12 mouse cellular contexts compared by ENCODE assay signal in genomic region chr2:29030048-29030734, GRCm38 (mm10). TPM values are rescaled to one million over a fixed set of nuclear protein-coding genes. Genes with fewer than 3 reads are reported as not detected.
DNase-seq lines count a peak whose midpoint lies in the region; ATAC-seq and TF ChIP-seq lines count a peak whose summit lies in the region.
"Had no signal": no experiment of that assay in that cellular context is flagged by ENCODE, and none has a peak within 500 bp of the region (broad histone marks: within the 10 kb centered on the region; RNA-seq: fewer than 3 reads in every experiment).

No protein-coding gene starts in this region.

- 0 out of 2 replicates have a peak, but pooled peaks have one; percentile 38 for ATAC-seq in forebrain, embryonic 15.5 days (replicated peaks)
- no peak for ATAC-seq in lung, postnatal 0 days
- peak; percentile 43; the same call in 1 of the 2 replicates for ATAC-seq in embryonic facial prominence, embryonic 15.5 days (ENCODE audit: insufficient number of reproducible peaks, low FRiP score, low TSS enrichment, low read depth)
- peak; percentile 71 for ATAC-seq in midbrain, embryonic 13.5 days
- ATAC-seq: activated CD4-positive, CD25-positive, alpha-beta regulatory T cell, adult 4 months; intestine, embryonic 16.5 days had no signal

- no peaks in the 10 kb centered on the region for H3K36me3 ChIP-seq in forebrain, embryonic 15.5 days
- no peaks in the 10 kb centered on the region for H3K36me3 ChIP-seq in forebrain, embryonic 10.5 days (replicated peaks)
- no peaks in the 10 kb centered on the region for H3K36me3 ChIP-seq in lung, postnatal 0 days (ENCODE audit: insufficient read depth, low read length)
- H3K36me3 ChIP-seq in embryonic facial prominence, embryonic 15.5 days: no peaks in the 10 kb centered on the region
- no peaks in the 10 kb centered on the region for H3K36me3 ChIP-seq in midbrain, embryonic 13.5 days
- H3K36me3 ChIP-seq: limb, embryonic 10.5 days had no signal

- no peak for TF ChIP-seq CTCF in lung, postnatal 0 days (IDR thresholded peaks at IDR 0.05)

- TF ChIP-seq EP300 in lung, postnatal 0 days (IDR thresholded peaks at IDR 0.05): no peak

- no peak overlapping the region for H3K4me3 ChIP-seq in forebrain, embryonic 15.5 days
- no peak overlapping the region for H3K4me3 ChIP-seq in forebrain, embryonic 10.5 days
- H3K4me3 ChIP-seq in lung, postnatal 0 days (ENCODE audit: low read depth, low read length): no peak overlapping the region
- no peak overlapping the region for H3K4me3 ChIP-seq in embryonic facial prominence, embryonic 15.5 days (replicated peaks)
- H3K4me3 ChIP-seq in midbrain, embryonic 13.5 days (replicated peaks): no peak overlapping the region
- H3K4me3 ChIP-seq: limb, embryonic 10.5 days had no signal

- no peak overlapping the region for H3K9ac ChIP-seq in forebrain, embryonic 15.5 days (replicated peaks)
- H3K9ac ChIP-seq in lung, postnatal 0 days (replicated peaks; ENCODE audit: low read depth): no peak overlapping the region
- H3K9ac ChIP-seq in embryonic facial prominence, embryonic 15.5 days: no peak overlapping the region
- no peak overlapping the region; the same call in 1 of the 2 replicates for H3K9ac ChIP-seq in midbrain, embryonic 13.5 days (replicated peaks)

- no peaks in the 10 kb centered on the region for H3K9me3 ChIP-seq in forebrain, embryonic 15.5 days
- no peaks in the 10 kb centered on the region for H3K9me3 ChIP-seq in forebrain, embryonic 10.5 days
- no peaks in the 10 kb centered on the region for H3K9me3 ChIP-seq in lung, postnatal 0 days (ENCODE audit: low read length)
- no peaks in the 10 kb centered on the region for H3K9me3 ChIP-seq in embryonic facial prominence, embryonic 15.5 days (replicated peaks)
- no peaks in the 10 kb centered on the region for H3K9me3 ChIP-seq in midbrain, embryonic 13.5 days
- H3K9me3 ChIP-seq: limb, embryonic 10.5 days had no signal

- H3K4me2 ChIP-seq in forebrain, embryonic 15.5 days (replicated peaks): 0 out of 2 replicates have a peak overlapping the region, but pooled peaks have one; percentile 14
- H3K4me2 ChIP-seq in lung, postnatal 0 days (replicated peaks; ENCODE audit: low read depth, low read length): no peak overlapping the region
- 0 out of 2 replicates have a peak overlapping the region, but pooled peaks have one; percentile 15 for H3K4me2 ChIP-seq in embryonic facial prominence, embryonic 15.5 days (replicated peaks)
- H3K4me2 ChIP-seq in midbrain, embryonic 13.5 days (replicated peaks): 0 out of 2 replicates have a peak overlapping the region, but pooled peaks have one; percentile 9

- no peak for DNase-seq in forebrain, embryonic 10.5 days (ENCODE audit: extremely low spot score, low spot score)
- peak; percentile 23 for DNase-seq in lung, postnatal 0 days (ENCODE audit: low spot score)
- DNase-seq in lung, postnatal 25 days (ENCODE audit: low spot score): no peak
- DNase-seq in ovary, postnatal 14 days (ENCODE audit: low spot score): no peak
- DNase-seq in spleen, postnatal 36 days (ENCODE audit: low spot score in 2 of 2): no peak
- DNase-seq: cerebellum, adult 8-10 months had no signal

- 32% methylated on average over 20 of the region's 20 CpGs for WGBS in forebrain, embryonic 15.5 days
- WGBS in forebrain, embryonic 10.5 days: 56% methylated on average over 20 of the region's 20 CpGs
- WGBS in lung, postnatal 0 days: 39% methylated on average over 20 of the region's 20 CpGs
- WGBS in embryonic facial prominence, embryonic 15.5 days: 33% methylated on average over 20 of the region's 20 CpGs
- WGBS in midbrain, embryonic 13.5 days: 34% methylated on average over 20 of the region's 20 CpGs

- peaks cover 64% of the 10 kb centered on the region for H3K27me3 ChIP-seq in forebrain, embryonic 15.5 days
- peaks cover 99% of the 10 kb centered on the region for H3K27me3 ChIP-seq in forebrain, embryonic 10.5 days (ENCODE audit: poor library complexity, severe bottlenecking)
- H3K27me3 ChIP-seq in lung, postnatal 0 days (replicated peaks; ENCODE audit: insufficient read depth, low read length): no peaks in the 10 kb centered on the region
- H3K27me3 ChIP-seq in embryonic facial prominence, embryonic 15.5 days: peaks cover 11% of the 10 kb centered on the region
- peaks cover 44% of the 10 kb centered on the region for H3K27me3 ChIP-seq in midbrain, embryonic 13.5 days

- no peak overlapping the region for H3K27ac ChIP-seq in forebrain, embryonic 15.5 days (replicated peaks)
- H3K27ac ChIP-seq in forebrain, embryonic 10.5 days: no peak overlapping the region
- no peak overlapping the region for H3K27ac ChIP-seq in lung, postnatal 0 days (ENCODE audit: low read length)
- H3K27ac ChIP-seq in embryonic facial prominence, embryonic 15.5 days (replicated peaks): no peak overlapping the region
- H3K27ac ChIP-seq in midbrain, embryonic 13.5 days: peak overlapping the region; percentile 44
- H3K27ac ChIP-seq: limb, embryonic 10.5 days had no signal

- peaks cover 13% of the 10 kb centered on the region for H3K4me1 ChIP-seq in forebrain, embryonic 15.5 days
- H3K4me1 ChIP-seq in forebrain, embryonic 10.5 days: peaks cover 38% of the 10 kb centered on the region
- peaks cover 5% of the 10 kb centered on the region; the same call in 1 of the 2 replicates for H3K4me1 ChIP-seq in lung, postnatal 0 days (ENCODE audit: insufficient read depth, low read depth, low read length)
- H3K4me1 ChIP-seq in embryonic facial prominence, embryonic 15.5 days: peaks cover 12% of the 10 kb centered on the region
- H3K4me1 ChIP-seq in midbrain, embryonic 13.5 days (replicated peaks): peaks cover 37% of the 10 kb centered on the region

RNA-seq across cellular contexts. Expression of gene Cfap77, which starts 24.7 kb away (rescaled TPM):
- 0.26 TPM in 1 of 2 replicates, not detected in the other for polyA plus RNA-seq in forebrain, embryonic 15.5 days (2015; fragmentation: Nextera tagmentation; extraction: Ambion mirVana)
- polyA plus RNA-seq in forebrain, embryonic 10.5 days (2016; fragmentation: Nextera tagmentation; extraction: Ambion mirVana): 0.67 and 0.74 TPM in 2 replicates
- polyA plus RNA-seq in lung, postnatal 0 days (2015; fragmentation: Nextera tagmentation; extraction: Ambion mirVana): 1.2 and 1.8 TPM in 2 replicates
- polyA plus RNA-seq in embryonic facial prominence, embryonic 15.5 days (2015; fragmentation: Nextera tagmentation; extraction: Ambion mirVana): 0.56 and 1.8 TPM in 2 replicates
- 0.48 and 0.63 TPM in 2 replicates for polyA plus RNA-seq in midbrain, embryonic 13.5 days (2015; fragmentation: Nextera tagmentation; extraction: Ambion mirVana)

RNA-seq across cellular contexts. Expression of gene Ttf1, which starts 29.9 kb away (rescaled TPM):
- 9.0 and 10.5 TPM in 2 replicates for polyA plus RNA-seq in forebrain, embryonic 15.5 days (2015; fragmentation: Nextera tagmentation; extraction: Ambion mirVana)
- polyA plus RNA-seq in forebrain, embryonic 10.5 days (2016; fragmentation: Nextera tagmentation; extraction: Ambion mirVana): 11.4 and 13.6 TPM in 2 replicates
- 6.9 and 8.5 TPM in 2 replicates for polyA plus RNA-seq in lung, postnatal 0 days (2015; fragmentation: Nextera tagmentation; extraction: Ambion mirVana)
- polyA plus RNA-seq in embryonic facial prominence, embryonic 15.5 days (2015; fragmentation: Nextera tagmentation; extraction: Ambion mirVana): 11.5 and 12.5 TPM in 2 replicates
- 10.1 and 10.4 TPM in 2 replicates for polyA plus RNA-seq in midbrain, embryonic 13.5 days (2015; fragmentation: Nextera tagmentation; extraction: Ambion mirVana)
